Mouse (Mus musculus): ENCODE measurements around the gene Gm49601.

DNA sequence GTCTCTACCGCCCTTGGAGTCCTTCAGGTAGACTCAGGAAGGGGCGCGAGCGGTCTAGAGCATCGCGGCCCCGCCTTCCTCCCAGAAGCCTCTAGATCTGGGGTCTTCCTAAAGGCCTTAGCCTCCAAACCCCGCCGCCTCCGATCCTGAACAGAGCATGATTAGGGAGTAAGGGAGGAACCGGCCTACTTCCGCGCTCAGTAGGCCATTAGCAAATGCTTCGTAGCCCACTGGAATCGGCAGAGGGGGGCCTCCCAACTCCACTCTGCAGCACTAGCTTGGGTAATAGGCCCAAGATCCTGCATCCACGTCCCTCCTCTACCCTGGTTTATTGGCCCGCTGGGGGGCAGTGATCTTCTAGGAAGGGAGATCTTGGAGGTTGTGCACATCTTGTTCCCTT lies 4.2 kb downstream of the Gm49601 start, which contains the start of gene Gp1bb:
- no peak for TF ChIP-seq ZMIZ1 (IDR thresholded peaks at IDR 0.05; ENCODE audit: low read depth, low read length)
- no peak for TF ChIP-seq CTCF (conservative IDR thresholded peaks at IDR 0.05 in 1 of 2, IDR thresholded peaks at IDR 0.05 in 1 of 2; ENCODE audit: low read depth in 2 of 2, low read length in 2 of 2)

Measured in CH12.LX (cell line).